Mouse (Mus musculus): Measurements from ENCODE around the gene Lsm3.

GRCm38 (mm10) chr6:91546241-91546884 lies 30.6 kb downstream of the Lsm3 start:
- TF ChIP-seq GATA1 (IDR thresholded peaks at IDR 0.05; ENCODE audit: low read depth, low read length): no peak
- no peak for TF ChIP-seq MAX (IDR thresholded peaks at IDR 0.05; ENCODE audit: low read length)
- TF ChIP-seq CTCF (IDR thresholded peaks at IDR 0.05 in 2 of 3, conservative IDR thresholded peaks at IDR 0.05 in 1 of 3; ENCODE audit: control insufficient read depth in 1 of 3, insufficient read depth in 1 of 3, low read depth in 2 of 3, low read length in 3 of 3, poor library complexity in 1 of 3, severe bottlenecking in 1 of 3): no peak
- no peak for TF ChIP-seq ZMIZ1 (IDR thresholded peaks at IDR 0.05; ENCODE audit: low read depth, low read length)
- TF ChIP-seq POLR2A (IDR thresholded peaks at IDR 0.05; ENCODE audit: control insufficient read depth in 1 of 2, insufficient read depth in 1 of 2, low read depth in 1 of 2, low read length in 2 of 2, poor library complexity in 1 of 2): no peak
- TF ChIP-seq ZKSCAN1 (IDR thresholded peaks at IDR 0.05; ENCODE audit: low read depth, low read length): no peak
- TF ChIP-seq USF2 (IDR thresholded peaks at IDR 0.05; ENCODE audit: borderline replicate concordance in 1 of 2, insufficient read depth in 1 of 2, low read depth in 1 of 2, low read length in 2 of 2): no peak
- TF ChIP-seq HCFC1 (IDR thresholded peaks at IDR 0.05; ENCODE audit: low read depth, low read length): no peak
- no peak for TF ChIP-seq MEF2A (IDR thresholded peaks at IDR 0.05; ENCODE audit: extremely low read depth, insufficient replicate concordance, low read depth, low read length, poor library complexity, severe bottlenecking)
- no peak for TF ChIP-seq KAT2A (conservative IDR thresholded peaks at IDR 0.05; ENCODE audit: low read depth, low read length)
- no peak for TF ChIP-seq BHLHE40 (IDR thresholded peaks at IDR 0.05; ENCODE audit: borderline replicate concordance, low read depth, low read length)
- TF ChIP-seq RAD21 (IDR thresholded peaks at IDR 0.05; ENCODE audit: low read depth, low read length): no peak
- TF ChIP-seq MYB (IDR thresholded peaks at IDR 0.05; ENCODE audit: low read depth, low read length): no peak
- no peak for TF ChIP-seq EP300 (IDR thresholded peaks at IDR 0.05; ENCODE audit: low read depth in 1 of 2, low read length in 2 of 2)
